Mouse (Mus musculus): ENCODE results near the gene Tiam1.

DNA sequence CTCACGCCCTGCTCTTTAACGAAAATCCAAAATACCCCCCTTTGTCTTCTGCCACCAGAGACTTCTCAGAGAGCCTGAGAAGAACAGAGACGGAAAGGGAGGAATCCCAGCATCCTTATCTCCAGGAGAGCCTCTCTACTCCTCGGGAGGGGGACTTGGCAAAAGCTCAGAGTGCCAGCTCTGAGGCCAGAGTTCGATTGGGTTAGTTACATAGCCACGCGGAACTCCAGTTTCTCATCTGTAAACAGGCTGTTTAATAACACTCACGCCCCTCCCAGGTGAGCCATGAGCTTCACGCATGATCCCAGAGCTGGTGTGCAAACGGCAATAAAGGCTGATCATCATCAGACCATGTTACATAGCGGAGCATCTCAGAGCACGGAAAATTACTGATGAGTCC, 208.2 kb downstream of the Tiam1 start:
- no peak for TF ChIP-seq CTCF (IDR thresholded peaks at IDR 0.05)
- TF ChIP-seq EP300 (IDR thresholded peaks at IDR 0.05), result no peak
